Mouse (Mus musculus) gastrocnemius, adult 18-20 months (tissue): ENCODE results near the gene Sh2d5. TPM values are rescaled to one million over a fixed set of nuclear protein-coding genes. Genes with fewer than 3 reads are reported as not detected.

Experiments used
- DNase-seq: peaks from one replicate; pipeline ENCODE4 v3.0.0; 2021; ENCODE audit warnings: low spot score
- total RNA-seq, 2 experiments: library from RNA; stranded (reverse); gene quantifications; 2 replicates each; pipeline ENCODE4 v1.2.3; 2021

Sh2d5 gene
- total RNA-seq, 2 experiments from 2014 or later = 0.09 TPM; not detected in 1

- DNase-seq = no peak
These were observed 9.3 kb downstream of the Sh2d5 start for GRCm38 (mm10) chr4:138259482-138259881.

- peak; percentile 78 for DNase-seq
These were observed 11.9 kb downstream of the Sh2d5 start for GRCm38 (mm10) chr4:138261843-138262681.

GRCm38 (mm10) chr4:138267869-138268268, 17.7 kb downstream of the Sh2d5 start:
- DNase-seq = no peak

- DNase-seq = peak; percentile 24
These were observed 22.1 kb downstream of the Sh2d5 start for GRCm38 (mm10) chr4:138272011-138272997.

- DNase-seq = no peak
These were observed 28.1 kb downstream of the Sh2d5 start for GRCm38 (mm10) chr4:138278346-138278745.

- DNase-seq = peak; percentile 69
These were observed 32.6 kb downstream of the Sh2d5 start for GRCm38 (mm10) chr4:138282834-138283233.

GRCm38 (mm10) chr4:138286411-138286810, 36.2 kb downstream of the Sh2d5 start:
- no peak for DNase-seq

- no peak for DNase-seq
These were observed 38.5 kb downstream of the Sh2d5 start for GRCm38 (mm10) chr4:138288691-138289090.

- no peak for DNase-seq
These were observed 41.8 kb downstream of the Sh2d5 start for GRCm38 (mm10) chr4:138292028-138292427.

- DNase-seq = no peak
These were observed 43.2 kb downstream of the Sh2d5 start for GRCm38 (mm10) chr4:138293261-138293948.

- DNase-seq = no peak
These were observed 43.8 kb downstream of the Sh2d5 start for GRCm38 (mm10) chr4:138293949-138294550.

GRCm38 (mm10) chr4:138301271-138301780, 51.1 kb downstream of the Sh2d5 start:
- no peak for DNase-seq

- no peak for DNase-seq
These were observed 52.8 kb downstream of the Sh2d5 start for GRCm38 (mm10) chr4:138303011-138303410.

GRCm38 (mm10) chr4:138303742-138304141, 53.5 kb downstream of the Sh2d5 start:
- no peak for DNase-seq

GRCm38 (mm10) chr4:138304340-138305104, 54.3 kb downstream of the Sh2d5 start, which contains the start of gene Ddost:
Ddost (plus strand) TSS chr4:138304730.
- peak; percentile 99 for DNase-seq

GRCm38 (mm10) chr4:138307025-138307424, 56.8 kb downstream of the Sh2d5 start:
- DNase-seq = no peak

- DNase-seq = no peak
These were observed 57.5 kb downstream of the Sh2d5 start for GRCm38 (mm10) chr4:138307739-138308138.

- no peak for DNase-seq
These were observed 60.2 kb downstream of the Sh2d5 start for GRCm38 (mm10) chr4:138310311-138310910.
